ENCODE assay signal across 12 mouse cellular contexts in genomic region chr8:11203260-11204110, GRCm38 (mm10).
DNase-seq lines count a peak whose midpoint lies in the region; ATAC-seq and TF ChIP-seq lines count a peak whose summit lies in the region.
"Had no signal": no experiment of that assay in that cellular context is flagged by ENCODE, and none has a peak within 500 bp of the region (broad histone marks: within the 10 kb centered on the region; RNA-seq: fewer than 3 reads in every experiment).

No protein-coding gene starts in this region.

- no peaks in the 10 kb centered on the region for H3K4me1 ChIP-seq in kidney, postnatal 0 days (replicated peaks; ENCODE audit: insufficient read depth, low read length)
- H3K4me1 ChIP-seq: embryonic facial prominence, embryonic 10.5 days; heart, embryonic 10.5 days had no signal

- no peaks in the 10 kb centered on the region for H3K9me3 ChIP-seq in kidney, postnatal 0 days (replicated peaks; ENCODE audit: low read length)
- H3K9me3 ChIP-seq: embryonic facial prominence, embryonic 10.5 days; heart, embryonic 10.5 days had no signal

- DNase-seq in kidney, postnatal 0 days (ENCODE audit: low spot score), result peak; percentile 28
- DNase-seq in kidney, postnatal 14 days, result no peak
- DNase-seq in B cell, adult 2 months, result peak; percentile 41 to 50
- DNase-seq in brain, adult 2 months (ENCODE audit: low read depth, low spot score), result peak; percentile 77
- peak; percentile 65 to 74 for DNase-seq in natural killer cell, adult 2 months (ENCODE audit: low spot score in 2 of 2)
- no peak for DNase-seq in spleen, adult 12 weeks (ENCODE audit: low spot score)
- DNase-seq in cerebellum, postnatal 10 days, result no peak
- DNase-seq in c-Kit-positive CD71-positive TER-119-positive erythroid progenitor cells, embryonic 14.5 days (ENCODE audit: low spot score), result no peak
- DNase-seq: adrenal gland, adult 2 months; cerebellum, adult 11 months had no signal

- H3K4me2 ChIP-seq in kidney, postnatal 0 days (ENCODE audit: low read length), result no peak overlapping the region

- no peak for TF ChIP-seq CTCF in kidney, postnatal 0 days (IDR thresholded peaks at IDR 0.05; ENCODE audit: low read depth)

- no peaks in the 10 kb centered on the region for H3K27me3 ChIP-seq in kidney, postnatal 0 days (ENCODE audit: insufficient read depth, low read length)

- peak overlapping the region; percentile 36 for H3K27ac ChIP-seq in kidney, postnatal 0 days
- H3K27ac ChIP-seq: embryonic facial prominence, embryonic 10.5 days; heart, embryonic 10.5 days had no signal

- no peak overlapping the region for H3K9ac ChIP-seq in kidney, postnatal 0 days (ENCODE audit: low read depth, low read length)

- no peak overlapping the region for H3K4me3 ChIP-seq in kidney, postnatal 0 days (replicated peaks; ENCODE audit: low read depth, low read length)
- H3K4me3 ChIP-seq: embryonic facial prominence, embryonic 10.5 days; heart, embryonic 10.5 days had no signal

- 50% methylated on average over 12 of the region's 12 CpGs for WGBS in kidney, postnatal 0 days

- ATAC-seq in kidney, postnatal 0 days (replicated peaks; ENCODE audit: low FRiP score, low read depth), result peak; percentile 65

- peaks cover 86% of the 10 kb centered on the region for H3K36me3 ChIP-seq in kidney, postnatal 0 days (ENCODE audit: insufficient read depth, low read length)

Comparison
In these comparisons a context has a peak if more than half of its experiments do, and no peak if none do; other contexts are left out.
1. DNase-seq: peak in kidney, postnatal 0 days (single experiment), B cell, adult 2 months (2 of 2), brain, adult 2 months (single experiment) and natural killer cell, adult 2 months (2 of 2); none in kidney, postnatal 14 days (single experiment), spleen, adult 12 weeks (single experiment), cerebellum, postnatal 10 days (0 of 2) and c-Kit-positive CD71-positive TER-119-positive erythroid progenitor cells, embryonic 14.5 days (single experiment).